Comparison of ENCODE assay signal across 23 mouse cellular contexts in genomic region chr5:45270679-45271078, GRCm38 (mm10).
"Had no signal": no experiment of that assay in that cellular context is flagged by ENCODE, and none has a peak within 500 bp of the region (broad histone marks: within the 10 kb centered on the region; RNA-seq: fewer than 3 reads in every experiment).

No protein-coding gene starts in this region.

- ATAC-seq: liver, embryonic 12.5 days had no signal

- H3K9me3 ChIP-seq: limb, embryonic 13.5 days; liver, embryonic 12.5 days; liver, embryonic 15.5 days; lung, embryonic 15.5 days; megakaryocyte, embryonic 14.5 days; midbrain, embryonic 10.5 days; neural tube, embryonic 12.5 days; neural tube, embryonic 15.5 days had no signal

- H3K4me3 ChIP-seq: limb, embryonic 13.5 days; liver, embryonic 12.5 days; liver, embryonic 15.5 days; lung, embryonic 15.5 days; megakaryocyte, embryonic 14.5 days; midbrain, embryonic 10.5 days; neural tube, embryonic 12.5 days; neural tube, embryonic 15.5 days had no signal

- H3K27me3 ChIP-seq: limb, embryonic 13.5 days; liver, embryonic 12.5 days; liver, embryonic 15.5 days; lung, embryonic 15.5 days; megakaryocyte, embryonic 14.5 days; neural tube, embryonic 12.5 days; neural tube, embryonic 15.5 days had no signal

- H3K4me2 ChIP-seq: limb, embryonic 13.5 days; liver, embryonic 12.5 days; liver, embryonic 15.5 days; lung, embryonic 15.5 days; neural tube, embryonic 12.5 days; neural tube, embryonic 15.5 days had no signal

- H3K9ac ChIP-seq: limb, embryonic 13.5 days; liver, embryonic 12.5 days; liver, embryonic 15.5 days; lung, embryonic 15.5 days; neural tube, embryonic 12.5 days; neural tube, embryonic 15.5 days had no signal

- H3K27ac ChIP-seq: limb, embryonic 13.5 days; liver, embryonic 12.5 days; liver, embryonic 15.5 days; lung, embryonic 15.5 days; midbrain, embryonic 10.5 days; neural tube, embryonic 12.5 days; neural tube, embryonic 15.5 days; stomach, postnatal 0 days had no signal

- DNase-seq: kidney, adult 9 months; kidney, postnatal 14 days; kidney, postnatal 4 days; left cerebral cortex, postnatal 4 days; liver; lung, adult 18-20 months; lung, postnatal 10 days; lung, postnatal 36 days; midbrain, embryonic 14.5 days; right cerebral cortex, adult 18-20 months; right cerebral cortex, postnatal 14 days; right cerebral cortex, postnatal 4 days; thymus, adult 2 months; thymus, postnatal 25 days had no signal

- H3K36me3 ChIP-seq: limb, embryonic 13.5 days; liver, embryonic 12.5 days; liver, embryonic 15.5 days; lung, embryonic 15.5 days; midbrain, embryonic 10.5 days; neural tube, embryonic 12.5 days; neural tube, embryonic 15.5 days had no signal

- H3K4me1 ChIP-seq: limb, embryonic 13.5 days; liver, embryonic 12.5 days; liver, embryonic 15.5 days; lung, embryonic 15.5 days; megakaryocyte, embryonic 14.5 days; neural tube, embryonic 12.5 days; neural tube, embryonic 15.5 days had no signal
